Mouse (Mus musculus) layer of hippocampus, postnatal 14 days (tissue): ENCODE measurements at regions not wholly inside any gene's neighbourhood (a gene's known extent, or its start where the extent isn't known, plus 50 kb on each side); places are given as distances from the start of the nearest gene placed in this dataset.
"Not testable (repeated sequence)": the region's sequence is repeated elsewhere in the genome, so short reads cannot be mapped to it uniquely, and the experiment has no call there.

ENCODE experiments used
- DNase-seq, 2 experiments: peaks; one replicate each; pipeline ENCODE4 v3.0.0; 2021 to 2022; ENCODE audit warnings: low spot score in 2 of 2, mixed read lengths in 1 of 2

DNA sequence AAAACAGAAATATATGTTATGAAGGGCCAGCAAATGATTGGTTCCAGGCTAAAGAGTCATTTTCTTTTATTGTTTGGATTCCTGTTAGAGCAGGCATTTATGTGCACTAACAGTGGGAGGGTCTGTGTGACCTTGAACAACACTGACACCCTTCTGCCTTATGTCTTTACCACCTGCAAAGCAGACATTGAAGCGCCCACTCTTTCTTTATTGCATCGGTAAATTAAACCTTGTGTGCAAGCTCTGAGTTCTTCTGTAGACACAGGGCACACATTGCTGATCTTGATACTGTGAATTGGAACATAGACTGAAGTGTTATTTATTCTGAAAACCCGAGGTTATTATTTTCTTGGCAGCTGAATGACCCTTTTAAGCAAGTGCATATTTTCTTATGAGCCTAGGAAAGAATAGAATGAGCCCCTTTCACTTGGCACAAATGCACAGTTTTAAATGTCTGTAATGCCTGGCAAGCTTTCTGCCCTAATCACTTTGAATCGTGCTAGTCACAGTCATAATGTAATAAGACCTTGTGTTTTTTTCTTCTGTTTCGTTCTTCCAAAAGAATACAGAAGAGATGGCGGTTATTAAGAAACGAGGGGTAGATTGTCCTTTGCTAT lies 125.1 kb upstream of the Cobl start:
- no peak for DNase-seq

DNA sequence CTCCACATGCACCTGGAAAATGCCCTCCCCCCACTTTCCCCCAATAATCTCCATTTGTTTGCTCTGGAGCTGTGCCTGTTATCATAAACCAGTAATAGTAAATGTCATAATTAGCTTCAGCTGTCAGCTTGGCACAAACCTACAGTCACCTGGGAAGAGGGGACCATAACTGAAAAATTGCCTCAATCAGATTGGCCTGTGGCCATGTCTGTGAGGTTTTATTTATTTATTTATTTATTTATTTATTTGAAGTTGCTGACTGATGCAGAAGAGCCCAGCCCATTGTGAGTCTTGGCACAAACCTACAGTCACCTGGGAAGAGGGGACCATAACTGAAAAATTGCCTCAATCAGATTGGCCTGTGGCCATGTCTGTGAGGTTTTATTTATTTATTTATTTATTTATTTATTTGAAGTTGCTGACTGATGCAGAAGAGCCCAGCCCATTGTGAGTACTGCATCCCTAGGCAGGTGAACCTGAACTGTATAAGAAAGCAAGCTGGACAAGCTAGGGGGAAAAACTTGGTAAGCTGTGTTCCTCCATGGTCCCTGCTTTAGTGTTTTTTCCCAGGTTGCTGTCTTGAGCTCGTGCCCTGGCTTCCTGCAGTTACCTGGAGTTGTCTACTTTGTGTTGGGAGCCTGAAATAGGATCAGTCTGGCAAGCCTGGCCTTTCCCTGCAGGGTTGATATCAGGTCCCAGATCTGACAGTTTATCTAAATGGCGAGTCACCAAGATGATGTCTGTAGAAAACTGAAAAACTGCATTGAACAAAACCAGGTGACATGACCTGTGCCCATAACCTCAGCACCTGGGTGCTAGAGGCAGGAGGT lies 120.3 kb upstream of the Cobl start:
- not testable (repeated sequence) for DNase-seq

DNA sequence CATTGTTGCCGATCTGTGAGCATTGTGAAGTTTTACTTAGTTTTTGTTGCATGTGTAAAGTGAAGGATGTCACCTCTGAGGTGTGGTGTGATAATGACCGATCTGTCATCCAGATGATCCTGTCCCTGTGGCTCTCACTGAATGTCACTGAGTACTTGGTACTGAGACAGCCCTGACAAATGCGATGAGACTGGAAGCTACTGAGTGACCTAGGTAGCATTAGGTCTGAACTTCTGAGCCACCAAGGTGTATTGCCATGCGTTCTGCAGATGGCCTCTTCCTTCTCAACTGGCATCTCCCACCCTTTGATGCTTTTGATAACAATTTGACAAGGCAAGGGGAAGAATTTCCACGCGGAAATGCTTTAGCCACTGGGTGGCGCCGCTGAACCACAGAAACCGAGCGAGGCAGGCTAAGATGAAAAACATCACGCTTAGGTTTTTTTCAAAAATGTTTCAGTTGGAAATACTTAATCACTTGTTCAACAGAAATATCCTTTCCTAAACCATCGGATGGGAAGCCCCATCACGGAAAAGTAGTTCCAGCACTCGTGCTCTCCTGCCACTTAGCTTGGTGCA lies 114.3 kb upstream of the Cobl start:
- peak; percentile 74 to 76 for DNase-seq

DNA sequence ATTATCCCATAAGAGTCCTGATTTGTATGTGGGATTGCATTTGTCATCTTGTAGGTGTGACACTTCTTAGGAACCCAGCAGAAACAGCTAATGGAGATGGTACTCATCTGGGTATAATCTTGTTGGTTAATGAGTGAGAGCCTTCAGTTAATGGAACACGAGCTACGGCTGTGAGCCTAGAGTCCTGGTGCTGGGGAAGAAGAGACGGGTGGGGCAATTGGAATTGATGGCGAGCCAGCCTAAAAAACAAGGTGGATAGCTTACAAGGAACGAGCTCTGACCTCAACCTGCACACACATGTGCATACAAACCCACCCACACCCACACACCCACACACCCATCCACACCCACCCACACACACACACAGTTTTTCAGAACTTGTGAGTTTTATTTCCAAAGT lies 94.9 kb upstream of the Cobl start:
- no peak for DNase-seq

DNA sequence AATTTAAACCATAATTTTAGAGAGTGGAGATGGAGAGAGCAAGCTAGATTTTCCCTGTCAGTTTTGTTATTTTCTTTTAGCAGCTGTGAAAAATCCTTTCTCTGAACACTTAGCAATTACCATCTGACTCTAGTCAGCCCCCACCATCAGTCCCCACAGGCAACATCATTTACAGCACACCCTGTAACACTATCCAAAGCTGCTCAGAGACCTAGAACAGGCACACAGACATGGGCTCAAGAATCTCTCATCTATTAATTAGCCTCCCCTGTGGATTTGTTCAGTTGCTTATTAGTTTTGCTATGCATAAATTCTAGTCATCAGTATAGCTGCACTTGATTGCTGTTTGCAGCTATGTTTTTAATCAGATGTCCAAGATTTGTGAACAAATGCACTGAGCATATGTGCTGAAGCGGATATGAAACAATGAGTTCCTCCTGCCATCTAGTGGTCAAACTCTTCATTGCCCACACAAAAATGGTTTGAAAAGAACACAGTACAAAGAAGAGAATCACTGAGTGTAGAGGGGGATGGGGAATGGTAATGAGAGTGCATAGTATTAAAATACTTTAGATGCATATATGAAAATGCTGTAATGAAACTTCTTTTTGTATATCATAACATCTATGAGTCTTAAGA lies 94.4 kb upstream of the Cobl start:
- DNase-seq = peak; percentile 7 to 75

DNA sequence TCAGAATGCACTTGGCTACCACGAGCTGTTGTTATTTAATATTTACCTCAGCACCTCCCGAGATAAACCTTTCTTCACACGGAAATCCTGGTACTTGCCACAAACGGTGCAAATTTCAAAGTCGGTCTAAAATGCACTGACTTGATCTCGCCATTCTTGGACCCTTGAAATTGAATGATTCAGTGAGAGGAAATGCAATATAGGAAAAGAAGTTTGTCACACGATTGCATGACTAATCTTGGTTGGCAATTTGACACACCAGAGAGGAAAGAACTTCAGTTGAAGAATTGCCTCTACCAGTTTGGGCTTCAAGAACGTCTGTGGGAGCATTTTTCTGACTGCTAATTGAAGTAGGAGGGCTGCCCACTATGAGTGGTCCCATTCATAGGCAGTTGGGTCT lies 93.4 kb upstream of the Cobl start:
- no peak for DNase-seq

DNA sequence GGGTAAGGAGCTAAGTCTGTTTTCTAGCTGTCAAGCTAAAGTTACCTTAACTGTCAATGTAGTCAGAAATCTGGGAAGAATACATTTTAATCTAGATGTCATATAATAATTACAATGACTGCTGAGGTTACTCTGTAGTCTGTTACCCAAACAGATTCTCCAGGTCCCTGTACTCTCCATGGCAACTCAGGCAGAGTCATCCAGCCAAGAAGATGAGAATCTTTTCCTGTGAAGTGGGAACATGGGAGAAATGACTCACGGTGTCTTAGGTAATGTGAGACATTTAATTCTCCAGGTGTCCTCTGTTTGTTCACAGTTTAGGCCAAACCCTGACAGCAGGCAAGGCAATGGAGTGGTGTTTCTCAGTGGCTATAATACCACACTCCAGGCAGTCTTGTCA lies 81.0 kb upstream of the Cobl start:
- no peak for DNase-seq

DNA sequence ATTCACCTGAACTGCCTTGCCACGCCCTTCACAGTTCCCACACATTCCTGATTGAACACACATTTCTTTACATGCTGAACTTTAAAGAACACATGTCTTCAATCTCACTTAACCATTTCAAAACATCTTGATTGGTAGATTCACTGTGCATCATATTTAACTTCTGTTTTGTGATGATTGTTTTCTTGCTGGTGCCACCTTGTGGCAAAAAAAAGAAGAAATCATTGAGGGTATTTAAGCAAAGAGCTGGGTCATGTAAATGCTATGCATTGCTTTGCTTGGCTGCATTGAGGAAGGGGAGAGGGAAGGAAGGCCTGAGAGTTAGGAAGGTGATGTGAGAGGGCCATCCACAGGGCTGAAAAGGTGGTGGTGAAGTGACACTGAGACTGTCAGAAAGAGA lies 78.3 kb upstream of the Cobl start:
- DNase-seq = no peak

DNA sequence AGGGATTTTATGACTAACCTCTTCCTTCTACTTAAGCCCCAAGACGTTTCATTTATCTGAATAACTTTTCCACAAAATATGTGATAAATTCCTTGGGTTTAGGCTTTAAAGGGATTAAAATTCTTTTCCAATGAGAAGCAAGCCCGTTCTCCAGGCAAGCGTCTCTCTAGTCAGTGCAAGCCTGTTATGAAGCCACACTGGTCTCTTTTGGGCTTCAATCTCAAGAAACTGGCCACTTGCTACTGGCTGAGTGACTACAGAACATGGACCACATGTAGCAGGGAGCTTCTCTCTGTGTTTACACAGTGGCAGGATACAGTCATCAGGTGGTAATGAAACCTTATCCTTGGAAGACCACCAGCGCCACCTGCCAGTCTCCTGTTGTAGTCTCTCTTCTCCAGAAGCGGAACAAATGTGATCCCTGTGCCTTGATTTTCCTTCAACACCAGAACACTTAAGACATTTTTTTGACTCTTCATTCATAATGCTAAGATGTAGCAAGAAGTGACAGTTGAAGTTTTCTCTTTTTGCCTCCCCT lies 75.6 kb upstream of the Cobl start:
- DNase-seq = peak in 1 of 2 experiments; percentile 16

DNA sequence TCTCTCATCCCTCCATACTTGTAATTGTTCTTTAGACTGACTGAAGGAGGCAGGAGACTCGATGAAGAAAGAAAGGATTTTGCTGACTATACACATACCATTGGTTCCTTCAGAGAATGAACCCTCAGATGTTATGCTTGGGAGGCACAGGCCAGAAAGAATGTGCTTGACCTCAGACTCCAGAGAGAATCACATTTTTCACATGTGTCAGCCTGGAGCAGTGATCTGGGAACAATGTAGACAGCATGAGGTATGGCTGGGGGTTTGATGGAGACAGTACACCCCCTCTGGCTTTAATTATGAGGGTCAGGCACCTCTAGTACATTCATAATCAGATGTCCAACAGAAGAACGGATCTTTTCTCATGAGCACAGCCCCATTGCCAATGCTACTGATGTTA lies 70.3 kb upstream of the Cobl start:
- no peak for DNase-seq

DNA sequence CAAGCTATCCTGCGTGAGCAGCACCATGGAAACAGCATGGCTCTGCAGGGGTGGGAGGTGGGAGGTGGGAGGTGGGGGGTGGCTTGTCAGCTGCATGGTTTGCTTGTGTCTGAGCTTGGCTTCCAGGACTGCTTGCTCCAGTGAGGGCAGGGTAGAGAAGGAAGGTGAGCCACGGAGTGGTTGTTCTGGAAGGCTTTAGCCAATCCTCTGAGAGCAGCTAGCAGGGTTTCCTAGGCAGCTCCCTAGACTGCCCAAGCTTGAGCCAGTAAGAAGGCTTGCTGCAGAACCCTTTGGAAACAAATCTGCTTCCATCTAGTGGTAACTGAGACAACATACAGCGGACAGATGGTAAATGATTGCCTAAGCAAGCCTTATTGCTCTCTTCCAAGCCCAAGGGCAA lies 67.5 kb upstream of the Cobl start:
- peak; percentile 43 to 79 for DNase-seq

DNA sequence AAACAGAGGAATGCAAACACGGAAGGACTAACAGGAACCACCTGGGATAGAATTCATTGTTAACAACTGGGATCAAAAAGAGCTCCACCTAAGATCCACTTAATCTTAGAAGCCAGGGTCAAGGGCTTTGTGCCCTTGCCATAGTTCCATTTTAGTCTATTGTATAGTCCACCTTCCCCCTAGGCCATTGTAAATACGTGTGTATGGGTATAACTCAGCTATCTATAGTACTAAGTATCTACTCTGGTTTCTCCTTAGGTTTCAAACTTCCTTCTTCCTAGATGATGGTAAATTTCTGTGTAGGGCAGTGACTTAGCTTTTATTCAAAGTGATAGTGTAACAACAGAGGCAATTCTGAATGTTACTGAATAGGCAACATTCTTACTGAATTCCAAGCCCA lies 57.3 kb upstream of the Cobl start:
- not testable (repeated sequence) for DNase-seq

DNA sequence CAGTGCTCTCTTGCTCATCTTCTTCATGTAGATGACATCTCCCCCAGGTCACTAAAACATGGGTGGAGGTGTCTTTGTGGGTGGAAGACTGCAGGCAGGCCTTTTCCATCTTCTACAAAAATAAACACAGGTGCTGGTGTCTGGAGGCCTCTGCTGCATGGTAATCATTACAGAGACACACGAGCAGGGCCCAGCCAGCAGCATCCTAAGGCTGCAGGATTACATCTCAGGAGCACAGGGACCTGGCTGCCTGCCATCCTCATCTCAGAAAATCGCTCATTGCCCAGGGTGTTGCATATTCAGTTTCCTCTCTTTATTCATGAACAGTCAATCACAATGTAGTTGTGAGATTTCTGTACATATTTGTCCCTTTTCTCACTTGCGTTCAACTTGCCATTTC lies 56.5 kb upstream of the Cobl start:
- DNase-seq = no peak

DNA sequence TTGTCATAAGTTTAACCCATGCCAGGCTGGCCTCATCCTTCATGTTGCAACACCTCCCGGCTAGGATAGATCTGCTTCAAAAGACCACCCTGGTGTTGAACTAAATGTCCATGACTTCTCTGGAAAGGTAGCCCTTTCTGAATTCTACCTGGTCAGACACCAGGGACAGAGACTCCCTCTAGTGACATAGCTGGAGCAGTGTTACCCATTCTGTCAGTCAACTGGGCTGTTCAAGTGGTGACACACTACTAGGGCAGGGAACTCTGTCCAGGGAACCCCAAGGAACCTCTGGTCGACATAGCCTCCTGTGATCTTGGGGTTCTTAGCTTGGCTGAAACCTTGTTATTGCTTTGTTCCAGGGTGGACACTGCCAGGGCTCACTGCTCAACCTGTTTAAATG lies 51.6 kb upstream of the Cobl start:
- no peak for DNase-seq
